Mouse (Mus musculus) heart, adult 9 months (tissue): ENCODE data around the gene Spesp1.

Experiments used
- DNase-seq, 2 experiments: peaks; one replicate each; pipeline ENCODE4 v3.0.0; 2022; ENCODE audit warnings: low spot score in 2 of 2

Spesp1 gene

DNA sequence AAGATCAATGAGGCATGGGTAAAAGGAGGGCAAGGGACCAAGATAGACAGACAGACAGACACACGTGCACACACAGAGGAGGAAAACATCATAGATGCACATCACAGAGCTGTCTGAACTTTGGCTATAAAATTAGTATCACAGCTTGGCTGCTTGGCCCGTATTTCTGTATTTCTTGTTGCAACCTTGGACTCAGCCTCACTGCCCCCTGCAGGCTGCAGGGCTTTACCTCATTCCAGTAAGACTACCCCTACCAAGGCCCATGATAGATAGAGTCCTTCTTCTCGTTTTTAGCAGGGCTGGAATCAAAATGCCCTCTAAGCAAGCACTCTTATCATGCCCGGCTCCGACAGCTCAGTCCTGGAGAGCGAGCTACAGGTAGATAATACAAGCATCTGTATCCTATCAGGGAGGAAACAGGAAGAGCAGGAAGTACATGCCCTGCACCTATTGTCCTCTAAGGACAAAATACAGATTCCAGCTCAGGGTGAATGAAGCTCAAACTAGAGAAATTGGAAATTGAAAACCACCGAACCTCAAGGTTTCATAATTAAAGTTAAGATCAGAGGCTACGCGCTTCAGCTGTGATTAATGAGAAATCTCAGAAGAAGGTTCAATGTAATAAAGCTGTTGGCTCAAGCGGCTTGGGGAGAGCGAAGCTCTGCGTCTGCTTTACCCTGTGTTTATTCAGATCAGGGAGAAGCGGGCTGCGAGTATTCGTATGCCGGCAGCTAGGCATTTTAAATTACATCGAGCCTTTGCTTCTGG lies 36.2 kb downstream of the Spesp1 start:
- peak in 1 of 2 experiments; percentile 28 for DNase-seq

DNA sequence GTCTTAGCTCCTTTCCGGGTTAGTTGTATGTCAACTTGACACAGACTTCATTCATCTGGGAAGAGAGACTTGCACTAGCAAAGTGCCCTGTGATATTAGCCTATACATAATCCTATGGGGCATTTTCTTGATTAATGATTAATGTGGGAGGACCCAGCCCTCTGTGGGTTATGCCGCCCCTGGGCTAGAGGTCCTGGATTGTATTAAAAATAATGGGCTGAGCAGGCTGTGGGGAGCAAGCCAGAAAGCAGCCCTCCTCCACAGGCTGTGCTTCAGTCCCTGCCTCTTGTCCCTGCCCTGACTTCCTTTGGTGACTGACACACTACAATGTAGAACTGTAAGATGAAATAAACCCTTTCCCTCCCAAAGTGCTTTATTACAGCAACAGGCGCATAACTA lies 37.4 kb downstream of the Spesp1 start:
- DNase-seq, result no peak

DNA sequence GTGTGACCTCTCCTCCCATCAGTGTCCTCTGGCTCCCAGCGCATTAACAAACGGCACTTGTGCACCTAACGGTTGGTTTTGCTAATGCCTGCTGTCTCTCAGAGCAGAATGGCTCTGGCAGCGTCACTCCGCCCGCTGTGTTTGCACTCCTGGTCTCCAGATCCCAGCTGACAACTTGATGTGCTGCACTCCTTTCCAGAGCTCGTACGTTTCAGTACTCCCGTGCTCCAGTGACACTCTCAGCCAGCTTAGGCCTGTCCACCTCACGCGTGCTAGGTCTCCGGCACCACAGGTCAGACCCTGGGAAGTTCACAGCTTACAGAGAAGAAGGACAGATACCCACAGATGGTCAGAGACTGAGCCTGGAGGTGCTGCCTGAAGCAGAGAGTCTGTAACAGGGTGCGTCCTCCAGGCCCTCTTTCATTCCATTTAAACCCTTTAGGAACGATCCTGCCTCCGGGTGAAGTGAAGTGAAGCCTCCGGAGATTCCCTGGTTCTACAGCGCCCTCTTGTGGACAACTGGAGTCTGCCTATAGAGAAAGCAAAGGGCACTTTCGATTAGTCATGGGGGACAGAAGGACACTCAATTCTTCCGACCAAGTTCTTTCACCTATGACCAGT lies 37.9 kb downstream of the Spesp1 start:
- peak; percentile 38 to 74 for DNase-seq

DNA sequence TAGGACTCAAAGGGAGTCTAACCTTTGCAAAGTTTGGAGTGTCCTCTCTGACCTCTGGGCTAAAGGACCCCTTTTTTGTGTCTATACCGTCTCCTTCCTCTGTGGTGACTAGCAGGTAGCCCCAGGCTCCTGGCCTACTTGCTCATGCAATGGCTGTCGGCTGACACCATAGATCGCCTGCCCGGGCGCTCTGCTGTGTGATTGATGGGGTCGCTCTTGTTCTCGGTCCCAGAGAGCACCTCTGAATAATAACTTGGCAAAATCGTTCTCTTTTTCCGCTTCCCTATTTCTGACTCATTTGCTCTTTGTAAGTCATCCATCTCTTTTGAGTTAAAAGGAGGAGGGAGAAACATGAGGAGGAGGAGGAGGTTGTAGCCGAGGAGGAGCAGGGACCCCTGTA lies 42.0 kb downstream of the Spesp1 start:
- DNase-seq, result no peak

DNA sequence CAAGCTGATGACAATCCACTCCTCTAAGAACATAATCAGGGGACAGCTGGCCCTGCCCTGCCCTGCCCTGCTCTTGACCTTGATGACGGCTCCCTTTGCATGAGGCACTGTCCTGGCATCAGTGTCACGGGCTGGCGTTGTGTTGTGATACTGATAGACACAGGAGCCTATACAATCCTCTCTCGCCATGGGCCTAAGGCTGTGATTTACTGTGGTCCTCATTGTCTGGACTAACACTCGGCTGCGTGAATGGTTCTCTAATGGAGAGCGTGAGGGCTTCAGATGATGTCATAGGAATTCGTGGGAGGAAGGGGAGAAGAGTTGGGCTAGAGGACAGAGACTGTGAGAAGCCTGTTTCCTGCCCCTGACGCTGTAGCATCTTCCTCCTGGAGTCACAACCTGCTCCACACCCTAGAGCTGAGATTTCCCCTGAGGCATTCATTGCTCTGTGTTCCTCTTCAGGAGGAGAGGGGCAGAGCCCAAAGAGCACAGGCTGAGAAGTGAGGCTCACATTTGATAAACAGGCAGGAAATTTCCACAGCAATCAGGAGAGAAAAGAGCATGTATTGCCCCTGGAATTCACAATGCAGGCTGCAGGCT lies 44.5 kb downstream of the Spesp1 start:
- DNase-seq, result peak in 1 of 2 experiments; percentile 12

DNA sequence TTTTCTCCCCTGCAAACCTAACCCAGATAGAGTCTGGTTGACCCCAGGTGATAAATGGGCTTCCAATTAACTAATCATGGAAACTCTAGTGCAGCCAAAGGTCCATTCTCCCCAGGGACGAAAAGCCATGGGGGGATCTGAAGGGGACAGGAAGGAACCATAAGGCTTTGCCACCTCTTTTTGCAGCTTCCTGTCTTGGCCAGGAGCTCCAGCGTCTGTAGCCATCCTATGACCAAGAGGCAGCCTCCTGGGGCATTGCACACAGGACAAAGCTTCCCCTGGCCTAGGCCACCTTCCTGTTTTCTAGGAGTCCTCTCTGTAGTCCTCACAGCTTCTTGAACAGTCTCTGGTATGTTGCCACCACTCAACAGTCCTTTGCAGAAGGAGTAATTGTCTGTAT lies 46.5 kb downstream of the Spesp1 start:
- no peak for DNase-seq

DNA sequence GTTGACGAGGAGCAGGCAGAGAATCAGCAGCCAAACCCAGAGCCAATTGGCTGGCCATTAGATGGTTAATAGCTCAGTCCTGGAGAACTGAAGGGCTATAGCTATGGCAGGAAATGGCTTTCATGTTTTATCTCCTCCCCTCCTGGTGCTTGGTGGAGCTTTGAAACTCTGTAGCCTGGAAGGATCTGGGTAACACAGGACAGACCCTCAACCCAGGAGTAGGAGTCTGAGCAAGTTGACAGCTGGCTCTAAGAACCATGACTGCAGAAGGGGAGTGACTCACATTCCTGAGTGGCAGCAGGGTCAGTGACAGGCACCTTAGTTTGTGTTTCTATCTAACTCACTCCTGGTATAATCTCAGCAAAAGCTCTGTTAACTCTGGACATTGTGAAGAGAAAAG lies 49.4 kb downstream of the Spesp1 start:
- DNase-seq, result no peak

DNA sequence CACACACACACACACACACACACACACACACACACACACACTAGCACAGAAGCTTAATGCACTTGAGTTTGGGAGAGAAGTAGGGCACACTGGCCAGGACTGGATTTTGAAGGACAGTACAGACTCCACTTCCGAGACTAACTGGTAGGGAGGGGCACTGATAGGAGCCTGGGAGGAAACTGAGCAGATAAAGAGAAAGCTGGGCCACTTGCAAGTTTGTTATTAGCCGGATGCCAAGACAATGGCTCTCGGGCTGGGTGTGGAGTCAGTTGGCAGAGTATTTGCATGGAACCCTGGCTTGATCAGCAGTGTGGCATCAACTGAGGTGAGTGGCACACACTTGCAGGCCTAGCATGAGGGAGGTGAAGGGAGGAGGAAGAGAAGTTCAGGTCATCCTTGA lies 51.0 kb downstream of the Spesp1 start:
- no peak for DNase-seq

DNA sequence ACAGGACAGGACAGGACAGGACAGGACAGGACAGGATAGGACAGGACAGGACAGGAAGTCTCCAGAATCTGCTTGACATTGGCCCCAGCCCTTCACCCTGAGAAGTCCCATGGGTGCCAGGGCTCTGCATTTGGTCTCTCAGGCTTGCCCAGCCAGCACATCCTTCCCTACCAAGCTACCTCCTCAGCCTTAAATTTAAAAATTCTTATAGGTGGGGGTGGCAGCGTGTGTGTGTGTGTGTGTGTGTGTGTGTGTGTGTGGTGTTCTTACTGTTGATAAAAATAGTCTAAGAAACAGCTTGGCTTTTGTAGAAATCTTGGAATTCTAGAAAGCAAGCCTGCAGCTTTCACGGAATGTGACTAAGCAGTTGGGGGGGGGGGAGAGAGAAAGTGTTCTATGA lies 52.0 kb downstream of the Spesp1 start:
- no peak for DNase-seq

DNA sequence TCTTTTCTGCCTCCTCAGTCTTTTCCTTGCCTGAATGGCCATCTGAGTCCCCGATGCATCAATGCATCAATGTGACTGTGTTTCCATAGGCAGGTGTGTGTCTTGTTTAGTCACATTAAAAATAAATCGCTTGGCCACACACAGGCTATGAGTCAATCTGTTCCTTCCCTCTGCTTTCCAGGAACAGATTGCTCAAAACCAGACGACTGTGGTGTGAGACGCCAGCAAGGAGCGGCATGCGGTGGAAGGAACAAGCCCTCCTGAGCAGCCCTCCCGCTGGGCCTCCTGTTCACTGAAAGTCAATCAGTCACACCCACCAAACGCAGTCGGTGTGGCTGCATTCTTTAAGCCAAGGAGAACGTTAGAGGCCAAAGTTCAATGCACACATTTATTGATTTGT lies 59.5 kb downstream of the Spesp1 start:
- no peak for DNase-seq

DNA sequence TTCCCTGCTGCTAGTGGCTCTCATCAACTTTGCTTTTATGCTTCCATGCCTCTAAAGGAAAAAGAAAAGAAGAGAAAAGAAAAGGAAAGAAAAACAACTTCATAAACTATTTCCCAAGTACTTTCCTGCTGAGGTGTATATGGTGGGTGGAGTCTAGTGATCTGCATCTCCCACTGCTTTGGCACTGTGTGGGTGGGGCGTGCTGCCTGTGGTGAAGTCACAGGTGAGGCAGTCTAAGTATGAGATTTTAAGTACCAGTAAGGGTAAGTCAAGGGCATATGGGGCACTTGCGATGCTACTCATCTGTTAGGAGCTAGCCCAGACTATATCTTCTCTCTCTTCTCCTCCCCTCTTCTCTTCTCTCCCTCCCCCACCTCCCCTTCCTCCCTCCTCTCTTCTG lies 60.0 kb downstream of the Spesp1 start:
- DNase-seq, result no peak
